Mouse (Mus musculus): ENCODE data around the gene Mia. TPM values are rescaled to one million over a fixed set of nuclear protein-coding genes. Genes with fewer than 3 reads are reported as not detected.
A peak's percentile ranks its signal among the peaks of the same experiment; 100 is the strongest.

Mia gene
- polyA plus RNA-seq, 1 experiment from 2014 or later: 38.8 TPM

- Histone ChIP-seq H3K4me3 (no peak overlapping the region), H3K27ac (no peak overlapping the region), H3K4me1 (no peaks in the 10 kb centered on the region), H3K36me3 (peaks cover 50% of the 10 kb centered on the region), H3K9me3 (no peaks in the 10 kb centered on the region), H3K9ac (no peak overlapping the region), H3K4me2 (replicated peaks) (no peak overlapping the region), H3K27me3 (no peaks in the 10 kb centered on the region)
- ATAC-seq (ENCODE audit: insufficient number of reproducible peaks, insufficient read depth, low FRiP score, low TSS enrichment): no peak
- 93% methylated on average over 8 of the region's 8 CpGs for WGBS
Measured at GRCm38 (mm10) chr7:27203730-27204449, 22.9 kb upstream of the Mia start.

GRCm38 (mm10) chr7:27198779-27199178, 17.8 kb upstream of the Mia start:
- Histone ChIP-seq H3K9me3 (no peaks in the 10 kb centered on the region), H3K4me2 (replicated peaks) (no peak overlapping the region), H3K36me3 (peaks cover 27% of the 10 kb centered on the region), H3K9ac (no peak overlapping the region), H3K27ac (no peak overlapping the region), H3K27me3 (no peaks in the 10 kb centered on the region), H3K4me1 (peaks cover 16% of the 10 kb centered on the region), H3K4me3 (no peak overlapping the region)
- 91% methylated on average over 8 of the region's 8 CpGs for WGBS
- ATAC-seq (ENCODE audit: insufficient number of reproducible peaks, insufficient read depth, low FRiP score, low TSS enrichment): no peak

GRCm38 (mm10) chr7:27198355-27198754, 17.4 kb upstream of the Mia start:
- Histone ChIP-seq H3K9ac (no peak overlapping the region), H3K4me1 (peaks cover 19% of the 10 kb centered on the region), H3K4me2 (replicated peaks) (no peak overlapping the region), H3K9me3 (no peaks in the 10 kb centered on the region), H3K4me3 (no peak overlapping the region), H3K27me3 (no peaks in the 10 kb centered on the region), H3K27ac (no peak overlapping the region), H3K36me3 (peaks cover 27% of the 10 kb centered on the region)
- no peak for ATAC-seq (ENCODE audit: insufficient number of reproducible peaks, insufficient read depth, low FRiP score, low TSS enrichment)

GRCm38 (mm10) chr7:27197634-27198033, 16.7 kb upstream of the Mia start:
- Histone ChIP-seq H3K9me3 (no peaks in the 10 kb centered on the region), H3K27ac (no peak overlapping the region), H3K4me3 (no peak overlapping the region), H3K27me3 (no peaks in the 10 kb centered on the region), H3K4me1 (peaks cover 19% of the 10 kb centered on the region), H3K4me2 (replicated peaks) (no peak overlapping the region), H3K9ac (no peak overlapping the region), H3K36me3 (peaks cover 27% of the 10 kb centered on the region)
- 89% methylated on average over 8 of the region's 8 CpGs for WGBS
- ATAC-seq (ENCODE audit: insufficient number of reproducible peaks, insufficient read depth, low FRiP score, low TSS enrichment): no peak

GRCm38 (mm10) chr7:27197136-27197535, 16.2 kb upstream of the Mia start:
- Histone ChIP-seq H3K4me1 (peaks cover 19% of the 10 kb centered on the region), H3K36me3 (peaks cover 27% of the 10 kb centered on the region), H3K27ac (no peak overlapping the region), H3K4me3 (no peak overlapping the region), H3K9ac (no peak overlapping the region), H3K4me2 (replicated peaks) (peak overlapping the region; percentile 57; the same call in 1 of the 2 replicates), H3K9me3 (no peaks in the 10 kb centered on the region), H3K27me3 (no peaks in the 10 kb centered on the region)
- WGBS: 74% methylated on average over 3 of the region's 3 CpGs
- no peak for ATAC-seq (ENCODE audit: insufficient number of reproducible peaks, insufficient read depth, low FRiP score, low TSS enrichment)

- peak within 1 kb of the TSS; percentile 74 for H3K9ac ChIP-seq
- H3K9me3 ChIP-seq: no peaks in the 10 kb centered on the region
- peak; percentile 98 for ATAC-seq (ENCODE audit: insufficient number of reproducible peaks, insufficient read depth, low FRiP score, low TSS enrichment)
- H3K36me3 ChIP-seq: peaks cover 34% of the 10 kb centered on the region
- peaks cover 19% of the 10 kb centered on the region for H3K4me1 ChIP-seq
- H3K4me2 ChIP-seq (replicated peaks): peak within 1 kb of the TSS; percentile 81
- H3K27ac ChIP-seq: peak within 1 kb of the TSS; percentile 97
- peak within 1 kb of the TSS; percentile 66 for H3K4me3 ChIP-seq
- H3K27me3 ChIP-seq: no peaks in the 10 kb centered on the region
- 1% methylated on average over 64 of the region's 64 CpGs for WGBS
Measured at GRCm38 (mm10) chr7:27195681-27196611, 15.0 kb upstream of the Mia start, which contains the start of the genes BC024978 and Snrpa. Gene BC024978 (plus strand): TSS chr7:27195781. Gene Snrpa (minus strand): TSS chr7:27196271.

- no peaks in the 10 kb centered on the region for H3K27me3 ChIP-seq
- H3K4me1 ChIP-seq: peaks cover 19% of the 10 kb centered on the region
- H3K9ac ChIP-seq: peak overlapping the region; percentile 33; the same call in 1 of the 2 replicates
- peak overlapping the region; percentile 11; the same call in 1 of the 2 replicates for H3K4me2 ChIP-seq (replicated peaks)
- no peak overlapping the region for H3K27ac ChIP-seq
- H3K4me3 ChIP-seq: no peak overlapping the region
- H3K36me3 ChIP-seq: peaks cover 53% of the 10 kb centered on the region
- no peaks in the 10 kb centered on the region for H3K9me3 ChIP-seq
- ATAC-seq (ENCODE audit: insufficient number of reproducible peaks, insufficient read depth, low FRiP score, low TSS enrichment): no peak
- 83% methylated on average over 4 of the region's 4 CpGs for WGBS
Measured at GRCm38 (mm10) chr7:27193731-27194130, 12.8 kb upstream of the Mia start.

- no peak overlapping the region for H3K4me2 ChIP-seq (replicated peaks)
- H3K27ac ChIP-seq: no peak overlapping the region
- H3K9me3 ChIP-seq: no peaks in the 10 kb centered on the region
- H3K4me3 ChIP-seq: no peak overlapping the region
- WGBS: 93% methylated on average over 5 of the region's 5 CpGs
- H3K4me1 ChIP-seq: peaks cover 19% of the 10 kb centered on the region
- no peak for ATAC-seq (ENCODE audit: insufficient number of reproducible peaks, insufficient read depth, low FRiP score, low TSS enrichment)
- peaks cover 66% of the 10 kb centered on the region for H3K36me3 ChIP-seq
- no peak overlapping the region for H3K9ac ChIP-seq
- no peaks in the 10 kb centered on the region for H3K27me3 ChIP-seq
Measured at GRCm38 (mm10) chr7:27192434-27192833, 11.5 kb upstream of the Mia start.

- peaks cover 6% of the 10 kb centered on the region for H3K4me1 ChIP-seq
Measured at GRCm38 (mm10) chr7:27189271-27189931, 8.4 kb upstream of the Mia start.

GRCm38 (mm10) chr7:27185986-27186385, 5.0 kb upstream of the Mia start:
- no peaks in the 10 kb centered on the region for H3K27me3 ChIP-seq
- no peak overlapping the region for H3K4me3 ChIP-seq
- no peaks in the 10 kb centered on the region for H3K4me1 ChIP-seq
- H3K27ac ChIP-seq: no peak overlapping the region
- H3K4me2 ChIP-seq (replicated peaks): no peak overlapping the region
- H3K9me3 ChIP-seq: no peaks in the 10 kb centered on the region
- no peak overlapping the region for H3K9ac ChIP-seq
- peaks cover 73% of the 10 kb centered on the region for H3K36me3 ChIP-seq
- ATAC-seq (ENCODE audit: insufficient number of reproducible peaks, insufficient read depth, low FRiP score, low TSS enrichment): no peak
- 94% methylated on average over 5 of the region's 5 CpGs for WGBS

More at GRCm38 (mm10) chr7:27189271-27189931, 8.4 kb upstream of the Mia start:
- Histone ChIP-seq H3K9me3 (no peaks in the 10 kb centered on the region), H3K9ac (no peak overlapping the region), H3K27ac (no peak overlapping the region), H3K4me2 (replicated peaks) (no peak overlapping the region), H3K36me3 (peaks cover 96% of the 10 kb centered on the region), H3K27me3 (no peaks in the 10 kb centered on the region), H3K4me3 (no peak overlapping the region)
- no peak for ATAC-seq (ENCODE audit: insufficient number of reproducible peaks, insufficient read depth, low FRiP score, low TSS enrichment)
- 93% methylated on average over 10 of the region's 10 CpGs for WGBS

- H3K9ac ChIP-seq: no peak overlapping the region
- no peaks in the 10 kb centered on the region for H3K4me1 ChIP-seq
- 58% methylated on average over 3 of the region's 3 CpGs for WGBS
- no peak for ATAC-seq (ENCODE audit: insufficient number of reproducible peaks, insufficient read depth, low FRiP score, low TSS enrichment)
- no peak overlapping the region for H3K27ac ChIP-seq
- H3K4me3 ChIP-seq: no peak overlapping the region
- no peaks in the 10 kb centered on the region for H3K27me3 ChIP-seq
- no peaks in the 10 kb centered on the region for H3K9me3 ChIP-seq
- H3K36me3 ChIP-seq: peaks cover 62% of the 10 kb centered on the region
- H3K4me2 ChIP-seq (replicated peaks): no peak overlapping the region
Measured at GRCm38 (mm10) chr7:27184964-27185363, 4.0 kb upstream of the Mia start.

Measured in embryonic facial prominence, embryonic 12.5 days (tissue).